ENCODE assay signal across 23 mouse cellular contexts in the genomic region with DNA sequence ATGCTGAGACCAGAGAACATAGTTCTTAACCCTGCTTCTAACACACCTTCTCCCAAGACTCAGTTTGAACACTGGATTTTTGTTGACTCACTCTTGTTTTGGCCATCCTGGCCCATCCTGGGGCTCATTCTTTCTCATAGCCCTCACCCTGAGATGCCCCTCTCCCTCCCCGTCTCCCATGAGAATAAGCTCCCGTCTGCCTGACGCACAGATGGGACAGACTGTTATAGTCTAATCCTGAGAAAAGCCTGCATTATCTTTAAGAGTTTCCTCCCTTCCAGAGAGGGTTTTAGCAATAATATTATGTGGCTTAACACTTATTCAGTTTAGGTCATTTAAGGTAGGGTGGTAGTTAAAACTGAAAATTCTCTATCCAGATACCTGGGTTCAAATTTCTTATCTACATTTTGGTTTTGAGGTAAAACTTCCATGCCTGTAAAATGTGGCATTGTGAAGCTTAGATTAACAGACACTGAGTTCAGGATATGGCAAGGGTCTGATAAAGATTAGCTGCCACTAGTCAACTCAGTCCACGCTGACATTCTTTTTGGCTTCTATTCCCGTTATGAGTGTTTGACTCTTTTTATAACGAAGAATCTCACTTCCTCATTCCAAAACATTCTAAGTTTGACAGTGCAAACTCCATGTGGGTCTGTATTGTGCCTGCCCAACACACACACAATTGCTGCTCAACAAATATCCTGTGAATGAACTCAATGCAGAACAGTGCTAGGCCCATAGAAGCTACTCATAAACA.
DNase-seq lines count a peak whose midpoint lies in the region; ATAC-seq and TF ChIP-seq lines count a peak whose summit lies in the region.
"Had no signal": no experiment of that assay in that cellular context is flagged by ENCODE, and none has a peak within 500 bp of the region (broad histone marks: within the 10 kb centered on the region; RNA-seq: fewer than 3 reads in every experiment).

No protein-coding gene starts in this region.

- no peaks in the 10 kb centered on the region for H3K36me3 ChIP-seq in liver, embryonic 14.5 days (replicated peaks; ENCODE audit: control insufficient read depth, insufficient read depth, low read depth)
- H3K36me3 ChIP-seq: heart, embryonic 15.5 days had no signal

- peaks cover 8 to 16% of the 10 kb centered on the region in 2 experiments for H3K4me1 ChIP-seq in liver, embryonic 14.5 days (replicated peaks; ENCODE audit: control insufficient read depth in 2 of 2, insufficient read depth in 2 of 2, low read length in 1 of 2)
- H3K4me1 ChIP-seq: forebrain, embryonic 10.5 days; heart, embryonic 15.5 days; neural tube, embryonic 12.5 days had no signal

- peak overlapping the region; percentile 15; the same call in 1 of the 2 replicates for H3K4me2 ChIP-seq in liver, embryonic 14.5 days (ENCODE audit: low read depth)
- H3K4me2 ChIP-seq: heart, embryonic 15.5 days; midbrain, embryonic 11.5 days; neural tube, embryonic 12.5 days had no signal

- no peak overlapping the region for H3K4me3 ChIP-seq in liver, embryonic 14.5 days (ENCODE audit: insufficient read depth in 1 of 2, low read depth in 2 of 2, low read length in 2 of 2)
- H3K4me3 ChIP-seq: forebrain, embryonic 10.5 days; heart, adult 2 months; heart, embryonic 15.5 days; neural tube, embryonic 12.5 days had no signal

- H3K9ac ChIP-seq in liver, embryonic 14.5 days (replicated peaks), result no peak overlapping the region
- H3K9ac ChIP-seq: forebrain, postnatal 0 days; heart, embryonic 15.5 days; neural tube, embryonic 12.5 days had no signal

- TF ChIP-seq CTCF in liver, embryonic 14.5 days (IDR thresholded peaks at IDR 0.05; ENCODE audit: low read depth), result no peak

- ATAC-seq in common myeloid progenitor, adult 5-6 weeks (replicated peaks; ENCODE audit: low read depth, poor library complexity, severe bottlenecking), result peak; percentile 88
- peak; percentile 84 for ATAC-seq in liver, embryonic 14.5 days (ENCODE audit: insufficient read depth)
- ATAC-seq in neutrophil, adult 5-6 weeks (ENCODE audit: extremely low read depth, insufficient number of reproducible peaks, low FRiP score, poor library complexity, severe bottlenecking), result peak; percentile 40
- ATAC-seq: forebrain, postnatal 0 days; inflammation-experienced regulatory T-cells, adult 6 months had no signal

- TF ChIP-seq EP300 in liver, embryonic 14.5 days (IDR thresholded peaks at IDR 0.05; ENCODE audit: low read depth), result peak; percentile 80

- DNase-seq in heart, adult 11 months, result peak; percentile 52
- DNase-seq in heart, postnatal 4 days, result no peak
- DNase-seq in liver, embryonic 14.5 days (ENCODE audit: low read depth in 3 of 3, low spot score in 3 of 3), result peak; percentile 36 to 56 (median 45)
- no peak for DNase-seq in gastrocnemius, postnatal 36 days
- DNase-seq in cerebellum, adult 9-10 months, result no peak
- DNase-seq in lung, postnatal 25 days (ENCODE audit: low spot score), result no peak
- DNase-seq: adrenal gland, adult 8-10 months; cerebellum, adult 11 months; cerebellum, postnatal 14 days; embryo, embryonic 11 days; forebrain, postnatal 0 days; heart, adult 2 months; kidney, adult 9 months; kidney, postnatal 25 days; lung, adult 2 months; lung, postnatal 36 days had no signal

- no peak overlapping the region; the same call in 1 of the 2 replicates for H3K27ac ChIP-seq in liver, embryonic 14.5 days
- H3K27ac ChIP-seq: forebrain, embryonic 10.5 days; heart, adult 2 months; heart, embryonic 15.5 days; neural tube, embryonic 12.5 days had no signal

- H3K27me3 ChIP-seq in liver, embryonic 14.5 days (ENCODE audit: control insufficient read depth, insufficient read depth, low read length), result no peaks in the 10 kb centered on the region
- H3K27me3 ChIP-seq: heart, embryonic 15.5 days; neural tube, embryonic 12.5 days had no signal

- intact Hi-C loops in gastrocnemius, postnatal 36 days (cut with DNase I), result no loop called here

- H3K9me3 ChIP-seq in liver, embryonic 14.5 days (ENCODE audit: control insufficient read depth, low read length), result no peaks in the 10 kb centered on the region
- H3K9me3 ChIP-seq: forebrain, embryonic 10.5 days; heart, embryonic 15.5 days; neural tube, embryonic 12.5 days had no signal

- 11% methylated on average over 6 of the region's 6 CpGs for WGBS in liver, embryonic 14.5 days (ENCODE audit: insufficient replicate concordance)

Comparison
In these comparisons a context has a peak if more than half of its experiments do, and no peak if none do; other contexts are left out.
1. DNase-seq: peak in heart, adult 11 months (single experiment) and liver, embryonic 14.5 days (3 of 3); none in heart, postnatal 4 days (single experiment), gastrocnemius, postnatal 36 days (0 of 2), cerebellum, adult 9-10 months (single experiment) and lung, postnatal 25 days (single experiment).
2. Peak in every context shown above with its lines, with median percentiles within 50 percentile points of each other: ATAC-seq.